Mouse (Mus musculus): Measurements from ENCODE around the gene Mars.
A peak's percentile ranks its signal among the peaks of the same experiment; 100 is the strongest.

GRCm38 (mm10) chr10:127290307-127290929 is 21.2 kb downstream of the Mars start:
- no peak; the same call in 1 of the 2 replicates for TF ChIP-seq CTCF (IDR thresholded peaks at IDR 0.05; ENCODE audit: control insufficient read depth, insufficient read depth, low read length)
- peak; percentile 86 for TF ChIP-seq POLR2A (IDR thresholded peaks at IDR 0.05; ENCODE audit: borderline replicate concordance, control insufficient read depth, low read depth, low read length)
